Mouse (Mus musculus) adipocyte (in vitro differentiated cells): ENCODE measurements around the gene Fcho1.

Experiments
- DNase-seq: peaks from one replicate; pipeline ENCODE4 v3.0.0-alpha.2; 2016; ENCODE audit warnings: low spot score

Gene Fcho1

DNA sequence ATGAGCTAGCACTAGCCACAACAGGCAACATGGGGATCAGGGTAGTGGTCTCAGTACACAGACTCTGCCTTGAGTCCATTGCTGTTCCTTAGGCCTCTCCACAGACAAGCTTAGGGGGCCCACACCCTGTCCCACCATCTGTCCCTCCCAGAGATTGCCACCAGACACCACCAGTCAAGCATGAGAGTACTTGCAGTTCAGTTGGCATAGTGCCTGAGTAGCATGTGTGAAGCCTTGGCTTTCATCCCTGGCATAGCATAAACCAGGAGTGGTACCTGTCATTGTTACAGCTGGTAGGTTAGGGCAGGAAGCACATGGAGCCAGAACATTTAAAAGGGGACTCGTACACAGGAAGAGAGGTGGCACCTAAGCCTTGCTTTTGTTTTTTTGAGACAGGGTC is 65.8 kb downstream of the Fcho1 start:
- DNase-seq, result no peak

DNA sequence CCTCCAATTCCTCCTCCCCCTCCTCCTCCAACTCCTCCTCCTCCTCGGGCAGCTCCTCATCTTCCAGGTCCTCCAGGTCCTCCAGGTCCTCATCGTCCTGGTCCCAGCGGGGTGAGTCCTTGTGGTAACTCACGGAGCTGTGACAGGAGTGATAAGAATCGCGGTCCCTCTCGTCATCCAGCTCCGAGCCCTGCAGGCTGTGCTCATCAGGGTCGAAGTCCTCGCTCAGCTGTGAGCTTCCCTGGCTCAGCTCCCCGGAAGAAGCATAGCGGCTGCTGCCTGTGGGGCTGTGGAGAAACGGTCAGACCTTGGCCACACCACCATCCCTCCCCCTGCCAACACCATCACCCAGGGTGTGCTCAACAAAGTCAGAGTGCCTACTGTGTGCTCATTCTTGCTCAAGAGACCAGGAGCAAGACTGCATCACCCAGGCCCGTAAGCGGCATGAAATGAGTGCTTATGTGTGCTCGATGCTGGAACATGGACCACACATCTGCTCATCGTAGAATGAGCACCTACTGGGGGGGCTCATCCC is 66.9 kb downstream of the Fcho1 start:
- DNase-seq, result no peak
